Mouse (Mus musculus): ENCODE measurements around the gene Nme3. TPM values are rescaled to one million over a fixed set of nuclear protein-coding genes. Genes with fewer than 3 reads are reported as not detected.
"Not testable (repeated sequence)": the region's sequence is repeated elsewhere in the genome, so short reads cannot be mapped to it uniquely, and the experiment has no call there.

The Nme3 gene
- total RNA-seq, 2 experiments from 2014 or later: 10.3 to 14.5 TPM

GRCm38 (mm10) chr17:24898041-24898854 lies 1.9 kb downstream of the Nme3 start:
- no peak for DNase-seq (ENCODE audit: low spot score in 2 of 2)

- no peak for DNase-seq (ENCODE audit: low spot score in 2 of 2)
Observed at GRCm38 (mm10) chr17:24899153-24899552, 2.9 kb downstream of the Nme3 start.

- no peak for DNase-seq (ENCODE audit: low spot score in 2 of 2)
Observed at GRCm38 (mm10) chr17:24900014-24900413, 3.7 kb downstream of the Nme3 start.

- no peak for DNase-seq (ENCODE audit: low spot score in 2 of 2)
Observed at GRCm38 (mm10) chr17:24902124-24902523, 5.8 kb downstream of the Nme3 start.

DNA sequence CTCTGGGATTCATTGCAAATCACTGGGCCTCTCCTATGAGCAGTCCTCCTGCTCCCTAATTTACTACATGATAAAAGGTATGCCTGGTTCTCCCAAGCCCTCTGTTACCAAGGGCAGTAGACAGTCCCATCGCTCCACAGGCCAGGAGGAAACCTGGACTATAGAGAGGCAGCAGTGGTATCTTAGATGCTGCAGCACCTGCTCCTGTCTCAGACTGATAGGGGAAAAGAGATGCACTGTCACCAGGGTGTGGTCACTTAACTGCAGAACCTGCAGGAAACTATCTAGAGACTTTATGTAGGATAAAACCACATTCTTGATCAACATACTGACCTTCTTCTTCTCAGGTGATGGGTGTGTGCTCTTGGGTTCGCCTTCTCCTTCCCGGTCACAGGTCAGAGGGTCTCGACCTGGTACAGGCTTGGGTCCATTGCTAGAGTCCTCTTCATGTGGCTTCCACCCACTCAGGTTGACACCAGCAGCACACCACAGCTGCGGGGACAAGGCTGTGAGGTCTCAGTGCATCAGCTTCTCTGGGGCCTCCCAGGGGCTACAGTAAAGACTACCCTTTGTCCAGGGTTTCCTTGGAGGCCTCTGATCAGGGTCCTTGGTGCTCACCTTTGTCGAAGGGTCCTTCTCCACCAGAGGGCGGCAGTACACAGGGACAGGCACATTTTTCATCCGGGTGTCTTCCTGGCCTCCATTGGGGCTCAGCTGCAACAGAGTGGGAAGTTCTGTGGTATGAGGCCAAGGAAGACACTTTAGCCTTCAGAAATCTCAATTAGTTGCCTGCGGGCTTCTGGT lies 6.6 kb downstream of the Nme3 start:
- DNase-seq (ENCODE audit: low spot score in 2 of 2): peak in 1 of 2 experiments; percentile 17

GRCm38 (mm10) chr17:24903767-24904166 lies 7.5 kb downstream of the Nme3 start:
- DNase-seq (ENCODE audit: low spot score in 2 of 2): peak in 1 of 2 experiments; percentile 7

DNA sequence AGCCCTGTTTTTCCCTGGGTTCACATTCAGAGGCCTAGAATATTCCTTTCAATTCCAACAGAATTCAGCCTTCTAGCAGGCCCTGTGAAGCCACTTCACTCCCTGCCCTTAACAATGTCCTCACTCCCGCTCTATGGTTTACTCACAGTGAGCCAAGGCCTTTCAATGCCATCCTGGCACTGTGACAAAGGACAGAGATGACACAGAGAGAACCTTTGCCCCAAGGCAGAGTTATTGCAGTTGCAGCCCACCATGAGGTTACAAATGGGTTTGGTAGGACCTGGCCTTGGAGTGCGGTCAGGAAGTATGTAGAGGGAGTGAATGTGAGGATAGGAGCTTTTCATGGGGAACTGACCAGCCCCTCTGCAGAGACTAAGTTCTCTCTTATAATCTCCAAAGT lies 11.3 kb downstream of the Nme3 start:
- DNase-seq (ENCODE audit: low spot score in 2 of 2): no peak

DNA sequence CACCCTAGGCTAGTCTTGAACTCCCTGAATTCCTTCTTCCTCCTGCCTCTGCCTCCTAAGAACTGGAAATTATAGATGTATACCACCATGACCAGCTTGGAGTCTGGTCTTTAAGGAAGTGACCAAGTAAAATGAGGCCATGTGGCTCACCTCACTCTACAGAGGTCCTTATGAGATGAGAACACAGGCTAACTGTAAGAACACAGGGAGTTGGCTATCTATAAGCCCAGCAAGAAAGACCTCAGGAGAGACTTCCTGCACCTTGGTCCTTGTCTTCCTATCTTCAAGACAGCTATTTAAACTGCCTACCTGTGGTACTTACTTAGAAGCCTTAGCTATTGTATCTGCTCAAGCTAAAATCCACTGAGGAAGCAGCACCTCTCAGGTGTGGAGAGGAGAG lies 17.7 kb downstream of the Nme3 start:
- no peak for DNase-seq (ENCODE audit: low spot score in 2 of 2)

DNA sequence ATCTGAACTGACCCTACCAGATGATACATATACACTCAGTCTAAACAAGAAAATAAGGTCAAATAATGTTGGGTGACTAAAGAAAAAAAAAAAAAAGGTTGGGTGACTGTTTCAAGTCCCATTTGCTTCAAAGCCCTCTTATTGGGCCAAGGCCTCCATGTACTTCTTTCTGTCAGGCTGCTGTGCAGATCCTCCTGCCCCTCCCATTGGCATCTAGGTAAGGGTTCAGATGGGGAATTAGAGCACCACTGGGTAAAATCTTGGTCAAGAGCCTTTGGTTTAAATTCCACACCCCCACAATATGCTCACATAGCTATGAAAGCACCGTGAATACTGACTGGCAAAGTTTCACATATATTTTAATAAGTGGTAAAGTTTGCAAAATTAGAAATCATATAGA lies 26.9 kb downstream of the Nme3 start:
- no peak for DNase-seq (ENCODE audit: low spot score in 2 of 2)

GRCm38 (mm10) chr17:24929506-24929905 lies 33.2 kb downstream of the Nme3 start:
- no peak for DNase-seq (ENCODE audit: low spot score in 2 of 2)

DNA sequence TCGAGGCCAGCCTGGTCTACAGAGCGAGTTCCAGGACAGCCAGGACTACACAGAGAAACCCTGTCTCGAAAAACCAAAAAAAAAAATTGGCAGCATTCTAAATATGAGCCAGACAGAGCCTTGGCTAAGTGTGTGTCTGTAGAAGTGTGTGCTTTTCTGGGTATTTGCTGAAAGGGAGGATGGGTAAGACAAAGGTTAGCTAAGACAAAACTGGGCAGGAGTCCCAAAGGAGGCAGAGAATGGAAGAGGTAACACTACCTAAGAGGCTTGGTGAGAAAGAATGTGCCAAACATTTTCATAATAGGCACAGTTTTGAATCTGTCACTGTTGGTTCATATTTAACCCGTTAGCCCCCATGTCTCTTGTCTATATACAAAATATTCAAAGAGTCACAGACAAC lies 36.1 kb downstream of the Nme3 start:
- no peak for DNase-seq (ENCODE audit: low spot score in 2 of 2)

DNA sequence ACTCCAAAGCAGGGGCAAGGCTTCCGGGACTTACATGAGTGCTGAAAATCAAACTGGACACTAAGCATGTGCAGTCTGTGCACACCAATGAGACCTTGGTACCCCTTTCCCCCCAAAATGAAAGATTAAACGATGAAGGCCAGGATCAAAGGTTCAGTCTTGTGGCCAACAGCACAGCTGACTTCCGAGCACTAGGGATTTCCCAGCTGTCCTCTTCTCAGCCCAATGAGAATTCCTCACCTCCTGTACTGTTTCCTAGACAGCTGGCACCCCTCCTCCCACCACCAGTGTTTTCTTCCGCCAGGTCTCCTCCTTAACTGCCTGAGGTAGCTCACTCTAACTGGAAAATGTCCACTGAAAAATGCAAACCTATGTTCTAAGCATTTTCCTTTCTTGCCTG lies 36.9 kb downstream of the Nme3 start:
- no peak for DNase-seq (ENCODE audit: low spot score in 2 of 2)

DNA sequence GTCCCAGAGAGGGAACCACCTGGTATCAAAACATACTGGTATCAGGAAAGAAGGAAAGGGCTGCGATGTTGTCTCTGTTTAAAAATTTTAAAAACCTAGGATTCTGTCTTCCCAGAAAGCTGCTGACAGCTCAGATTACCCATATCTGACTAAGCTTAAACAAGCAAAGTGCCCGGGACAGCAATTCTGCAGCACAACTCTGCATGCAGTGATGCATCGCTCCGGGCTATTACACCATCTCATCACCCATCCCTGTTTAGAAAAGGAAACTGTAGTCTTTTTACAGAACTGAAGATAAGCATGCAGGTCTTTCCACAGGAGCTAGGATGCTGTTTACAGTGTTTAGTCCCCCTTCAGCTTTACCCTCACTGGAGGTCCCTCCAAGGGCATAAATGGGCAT lies 38.6 kb downstream of the Nme3 start:
- DNase-seq (ENCODE audit: low spot score in 2 of 2): no peak

DNA sequence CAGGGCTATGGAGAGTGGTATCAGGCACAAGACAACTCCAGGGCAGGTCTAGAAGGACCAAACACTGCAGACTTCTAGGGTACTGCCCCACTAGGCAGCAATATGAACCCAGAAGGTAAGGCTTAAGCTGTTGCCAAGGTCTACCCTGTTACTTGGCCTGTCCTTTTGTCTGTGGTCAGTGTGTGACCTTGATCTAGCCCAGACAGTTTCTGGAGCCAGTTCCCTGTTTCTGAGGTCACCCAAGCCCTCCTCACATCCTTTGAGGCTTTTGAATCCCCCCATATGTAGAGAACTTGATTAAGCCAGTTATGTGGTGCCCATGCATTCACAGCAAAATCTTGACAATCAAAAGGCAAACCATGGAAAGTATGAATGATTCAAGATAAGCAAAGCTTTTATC lies 39.4 kb downstream of the Nme3 start:
- no peak for DNase-seq (ENCODE audit: low spot score in 2 of 2)

DNA sequence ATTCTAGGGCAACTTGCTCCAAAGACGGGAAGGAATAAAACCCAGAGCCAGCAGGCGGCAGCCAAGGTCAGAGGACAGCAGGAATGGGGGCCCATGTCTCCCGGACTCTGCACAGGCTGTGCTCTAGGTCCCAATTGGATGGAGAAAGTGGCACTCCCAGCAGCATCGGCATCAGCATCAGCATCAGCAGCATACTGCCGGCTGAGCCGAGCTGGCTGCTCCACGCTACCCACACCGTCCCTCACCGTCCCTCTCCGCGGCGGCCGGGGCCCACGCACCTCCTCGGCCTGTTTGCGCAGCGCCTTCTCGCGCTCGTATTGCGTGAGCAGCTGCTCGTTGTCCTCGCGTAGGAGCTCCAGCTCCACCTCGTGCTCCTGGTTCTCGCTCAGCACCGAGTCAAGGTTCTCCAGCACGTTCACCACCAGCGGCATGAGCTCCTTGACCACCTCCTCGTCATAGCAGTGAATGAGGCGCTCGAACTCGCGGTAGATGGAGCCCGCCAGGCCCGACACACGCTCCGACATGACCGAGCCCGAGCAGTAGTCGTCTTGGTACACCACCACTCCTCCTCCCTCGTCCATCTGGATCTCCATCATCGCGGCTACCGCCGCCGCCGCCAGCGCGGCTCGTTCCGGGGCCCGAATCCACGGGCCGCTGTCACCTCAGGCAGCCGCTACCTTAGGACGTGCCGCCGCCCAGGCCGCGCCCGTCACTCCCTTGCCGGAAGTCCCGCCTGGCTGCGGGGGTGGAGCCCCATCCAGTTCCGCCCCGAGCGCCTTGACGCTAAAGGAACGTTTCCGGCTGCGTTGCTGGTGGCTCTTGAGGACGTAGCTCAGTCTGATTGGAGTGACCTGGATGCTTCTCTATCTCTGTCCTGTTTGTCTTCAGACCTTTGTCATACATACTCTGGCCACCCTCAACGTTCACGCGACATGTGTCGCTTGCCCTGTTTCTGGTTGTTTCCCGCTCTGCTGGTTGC lies 40.2 kb downstream of the Nme3 start, which contains the start of gene Mapk8ip3:
Gene Mapk8ip3, minus strand, starts transcription at position 719 of the 979 bp plus-strand sequence.
- peak; percentile 95 for DNase-seq (ENCODE audit: low spot score in 2 of 2)

GRCm38 (mm10) chr17:24937266-24937665 lies 41.0 kb downstream of the Nme3 start:
- no peak for DNase-seq (ENCODE audit: low spot score in 2 of 2)

- not testable (repeated sequence) for DNase-seq (ENCODE audit: low spot score in 2 of 2)
Observed at GRCm38 (mm10) chr17:24942453-24942852, 46.2 kb downstream of the Nme3 start.

DNA sequence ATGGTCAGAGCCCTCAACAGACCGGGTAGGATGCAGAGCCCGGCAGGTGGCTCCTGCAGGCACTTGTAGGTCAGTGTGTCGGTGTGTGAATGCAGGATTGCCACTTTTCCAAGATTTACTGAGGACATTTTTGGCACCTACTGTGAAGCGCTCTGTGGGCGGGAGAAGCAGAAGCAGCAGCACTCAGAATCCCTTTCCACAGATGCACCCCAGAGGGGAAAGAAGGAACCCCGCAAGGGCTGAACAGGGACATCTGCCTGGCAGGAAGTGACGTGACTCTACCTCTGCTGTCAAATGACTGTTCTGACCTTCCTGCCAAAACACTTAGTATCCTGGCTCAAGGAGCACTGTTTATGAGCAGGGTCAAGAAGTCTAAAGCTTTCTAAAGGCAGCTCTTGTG lies 46.7 kb downstream of the Nme3 start:
- no peak for DNase-seq (ENCODE audit: low spot score in 2 of 2)

DNA sequence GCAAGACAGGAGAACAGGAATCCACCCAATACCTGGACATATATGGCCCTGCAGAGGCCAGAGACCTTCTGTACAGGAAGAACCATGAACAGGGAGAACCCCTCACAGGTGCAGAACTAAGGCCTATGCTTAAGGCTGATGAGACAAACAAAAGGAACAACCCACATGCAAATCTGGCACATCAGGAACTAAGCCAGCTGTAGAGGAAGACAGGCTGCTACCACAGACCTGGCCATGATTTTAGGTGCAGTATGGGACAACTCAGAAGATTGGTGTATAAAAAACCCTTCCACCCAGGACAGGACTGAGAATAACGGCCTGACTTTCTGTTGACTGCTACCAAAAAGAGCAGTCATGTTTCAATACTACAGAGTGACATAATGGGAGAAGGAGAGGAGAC lies 47.3 kb downstream of the Nme3 start:
- DNase-seq (ENCODE audit: low spot score in 2 of 2): not testable (repeated sequence)

Measured in gastrocnemius, postnatal 4 days (tissue).